Mouse (Mus musculus): ENCODE measurements at regions not wholly inside any gene's neighbourhood (a gene's known extent, or its start where the extent isn't known, plus 50 kb on each side); places are given as distances from the start of the nearest gene placed in this dataset.

- TF ChIP-seq POLR2A (IDR thresholded peaks at IDR 0.05; ENCODE audit: insufficient read length, low read depth) (no peak), POLR2AphosphoS2 (IDR thresholded peaks at IDR 0.05; ENCODE audit: insufficient read length, low read depth) (no peak), TCF12 (IDR thresholded peaks at IDR 0.05; ENCODE audit: insufficient read depth, poor library complexity, severe bottlenecking) (no peak), MYOD1 (IDR thresholded peaks at IDR 0.05; ENCODE audit: control insufficient read depth in 1 of 3, insufficient read length in 2 of 3, low read depth in 2 of 3) (no peak), REST (IDR thresholded peaks at IDR 0.05; ENCODE audit: insufficient read depth, insufficient read length) (no peak), TCF3 (IDR thresholded peaks at IDR 0.05; ENCODE audit: insufficient read length, low read depth) (no peak), CEBPB (IDR thresholded peaks at IDR 0.05; ENCODE audit: insufficient read depth, poor library complexity, severe bottlenecking) (no peak), MAX (IDR thresholded peaks at IDR 0.05; ENCODE audit: low read depth) (no peak), MYOG (IDR thresholded peaks at IDR 0.05; ENCODE audit: control insufficient read depth in 1 of 3, insufficient read depth in 1 of 3, insufficient read length in 2 of 3, low read depth in 2 of 3) (no peak)
Observed at GRCm38 (mm10) chr2:50796087-50796486, 352.8 kb downstream of the Rnd3 start.

All from myocyte (in vitro differentiated cells).